ENCODE assay signal across 21 mouse cellular contexts in genomic region chr12:107965103-107965502, GRCm38 (mm10). TPM values are rescaled to one million over a fixed set of nuclear protein-coding genes. Genes with fewer than 3 reads are reported as not detected.
DNase-seq lines count a peak whose midpoint lies in the region; ATAC-seq and TF ChIP-seq lines count a peak whose summit lies in the region.
"Had no signal": no experiment of that assay in that cellular context is flagged by ENCODE, and none has a peak within 500 bp of the region (broad histone marks: within the 10 kb centered on the region; RNA-seq: fewer than 3 reads in every experiment).

No protein-coding gene starts in this region.

- no peak for DNase-seq in hindbrain, embryonic 11.5 days (ENCODE audit: low spot score)
- DNase-seq in testis, postnatal 10 days (ENCODE audit: low spot score), result no peak
- no peak for DNase-seq in embryonic facial prominence, embryonic 14.5 days (ENCODE audit: low spot score)
- no peak for DNase-seq in left cerebral cortex, adult 9 months (ENCODE audit: low spot score in 2 of 2)
- DNase-seq: cerebellum, postnatal 10 days; heart, postnatal 14 days; kidney, adult 11 months; kidney, postnatal 10 days; layer of hippocampus, adult 9-11 months; right cerebral cortex, postnatal 14 days; spleen, adult 18-20 months had no signal

- no peak for TF ChIP-seq CTCF in testis, adult 2 months (IDR thresholded peaks at IDR 0.05; ENCODE audit: control insufficient read depth, insufficient read depth, insufficient replicate concordance, low read depth, low read length)

- ATAC-seq in hindbrain, embryonic 13.5 days (ENCODE audit: low FRiP score), result no peak
- ATAC-seq in hindbrain, embryonic 11.5 days (ENCODE audit: low FRiP score), result no peak
- ATAC-seq in embryonic facial prominence, embryonic 14.5 days (ENCODE audit: low read depth), result no peak
- ATAC-seq in limb, embryonic 15.5 days (ENCODE audit: insufficient number of reproducible peaks, low FRiP score, low TSS enrichment, low read depth), result no peak

- peak overlapping the region; percentile 1; the same call in 1 of the 2 replicates for H3K27ac ChIP-seq in hindbrain, embryonic 13.5 days
- no peak overlapping the region for H3K27ac ChIP-seq in hindbrain, embryonic 11.5 days (ENCODE audit: low read depth, low read length)
- H3K27ac ChIP-seq in testis, adult 2 months (ENCODE audit: control insufficient read depth, insufficient read depth, low read depth, low read length), result no peak overlapping the region
- peak overlapping the region; percentile 49 for H3K27ac ChIP-seq in embryonic facial prominence, embryonic 14.5 days (replicated peaks; ENCODE audit: low read depth, low read length)
- peak overlapping the region; percentile 67; the same call in 1 of the 2 replicates for H3K27ac ChIP-seq in limb, embryonic 15.5 days
- H3K27ac ChIP-seq: liver, embryonic 15.5 days; midbrain, embryonic 12.5 days; stomach, embryonic 15.5 days had no signal

- no peak overlapping the region for H3K9ac ChIP-seq in hindbrain, embryonic 13.5 days
- H3K9ac ChIP-seq in hindbrain, embryonic 11.5 days (ENCODE audit: low read depth, low read length), result no peak overlapping the region
- H3K9ac ChIP-seq in embryonic facial prominence, embryonic 14.5 days (ENCODE audit: low read depth, low read length), result no peak overlapping the region
- H3K9ac ChIP-seq in limb, embryonic 15.5 days, result no peak overlapping the region
- H3K9ac ChIP-seq: heart, embryonic 12.5 days; liver, embryonic 15.5 days; midbrain, embryonic 12.5 days; stomach, embryonic 15.5 days had no signal

- H3K36me3 ChIP-seq in hindbrain, embryonic 13.5 days, result no peaks in the 10 kb centered on the region
- H3K36me3 ChIP-seq in hindbrain, embryonic 11.5 days (ENCODE audit: control insufficient read depth, insufficient read depth, low read length), result no peaks in the 10 kb centered on the region
- no peaks in the 10 kb centered on the region for H3K36me3 ChIP-seq in testis, adult 2 months (ENCODE audit: control insufficient read depth, insufficient read depth, low read length)
- H3K36me3 ChIP-seq in embryonic facial prominence, embryonic 14.5 days (ENCODE audit: control insufficient read depth, insufficient read depth, low read length), result no peaks in the 10 kb centered on the region
- no peaks in the 10 kb centered on the region for H3K36me3 ChIP-seq in limb, embryonic 15.5 days
- H3K36me3 ChIP-seq: heart, embryonic 12.5 days; liver, embryonic 15.5 days; midbrain, embryonic 12.5 days; stomach, embryonic 15.5 days had no signal

- H3K4me2 ChIP-seq in hindbrain, embryonic 13.5 days, result no peak overlapping the region
- H3K4me2 ChIP-seq in hindbrain, embryonic 11.5 days (replicated peaks; ENCODE audit: low read depth, low read length), result no peak overlapping the region
- H3K4me2 ChIP-seq in embryonic facial prominence, embryonic 14.5 days (ENCODE audit: low read depth, low read length), result no peak overlapping the region
- H3K4me2 ChIP-seq in limb, embryonic 15.5 days, result no peak overlapping the region
- H3K4me2 ChIP-seq: heart, embryonic 12.5 days; liver, embryonic 15.5 days; midbrain, embryonic 12.5 days; stomach, embryonic 15.5 days had no signal

- H3K4me3 ChIP-seq in hindbrain, embryonic 13.5 days, result no peak overlapping the region
- no peak overlapping the region for H3K4me3 ChIP-seq in hindbrain, embryonic 11.5 days (ENCODE audit: low read depth, low read length)
- peak overlapping the region; percentile 38 for H3K4me3 ChIP-seq in testis, adult 2 months (ENCODE audit: control insufficient read depth, low read depth, low read length)
- no peak overlapping the region for H3K4me3 ChIP-seq in embryonic facial prominence, embryonic 14.5 days (ENCODE audit: low read depth, low read length)
- H3K4me3 ChIP-seq in limb, embryonic 15.5 days, result no peak overlapping the region
- H3K4me3 ChIP-seq: erythroblast, embryonic 14.5 days; heart, embryonic 12.5 days; left cerebral cortex, adult 2 months; liver, embryonic 15.5 days; midbrain, embryonic 12.5 days; stomach, embryonic 15.5 days had no signal

- no peaks in the 10 kb centered on the region for H3K9me3 ChIP-seq in hindbrain, embryonic 13.5 days
- H3K9me3 ChIP-seq in hindbrain, embryonic 11.5 days (ENCODE audit: control insufficient read depth, low read length), result no peaks in the 10 kb centered on the region
- H3K9me3 ChIP-seq in embryonic facial prominence, embryonic 14.5 days (ENCODE audit: control insufficient read depth, low read length), result no peaks in the 10 kb centered on the region
- no peaks in the 10 kb centered on the region for H3K9me3 ChIP-seq in limb, embryonic 15.5 days
- H3K9me3 ChIP-seq: liver, embryonic 15.5 days; midbrain, embryonic 12.5 days; stomach, embryonic 15.5 days had no signal

- no peaks in the 10 kb centered on the region for H3K27me3 ChIP-seq in hindbrain, embryonic 13.5 days
- no peaks in the 10 kb centered on the region for H3K27me3 ChIP-seq in hindbrain, embryonic 11.5 days (ENCODE audit: control insufficient read depth, insufficient read depth, low read length)
- H3K27me3 ChIP-seq in testis, adult 2 months (ENCODE audit: control insufficient read depth, insufficient read depth, low read length), result no peaks in the 10 kb centered on the region
- H3K27me3 ChIP-seq in embryonic facial prominence, embryonic 14.5 days (replicated peaks; ENCODE audit: control insufficient read depth, insufficient read depth, low read length), result no peaks in the 10 kb centered on the region
- no peaks in the 10 kb centered on the region for H3K27me3 ChIP-seq in limb, embryonic 15.5 days
- H3K27me3 ChIP-seq: heart, embryonic 12.5 days; liver, embryonic 15.5 days; midbrain, embryonic 12.5 days; stomach, embryonic 15.5 days had no signal

- H3K4me1 ChIP-seq in hindbrain, embryonic 13.5 days (replicated peaks), result peaks cover 94% of the 10 kb centered on the region
- peaks cover 16% of the 10 kb centered on the region for H3K4me1 ChIP-seq in hindbrain, embryonic 11.5 days (replicated peaks; ENCODE audit: control insufficient read depth, insufficient read depth, low read length)
- H3K4me1 ChIP-seq in testis, adult 2 months (ENCODE audit: control insufficient read depth, insufficient read depth, low read length), result peaks cover 17% of the 10 kb centered on the region
- H3K4me1 ChIP-seq in embryonic facial prominence, embryonic 14.5 days (ENCODE audit: control insufficient read depth, insufficient read depth, low read length), result peaks cover 73% of the 10 kb centered on the region
- H3K4me1 ChIP-seq in limb, embryonic 15.5 days, result peaks cover 83% of the 10 kb centered on the region
- H3K4me1 ChIP-seq: liver, embryonic 15.5 days had no signal

- 75% methylated on average over 12 of the region's 12 CpGs for WGBS in hindbrain, embryonic 13.5 days
- WGBS in hindbrain, embryonic 11.5 days, result 68% methylated on average over 12 of the region's 12 CpGs
- 32% methylated on average over 12 of the region's 12 CpGs for WGBS in embryonic facial prominence, embryonic 14.5 days
- 47% methylated on average over 12 of the region's 12 CpGs for WGBS in limb, embryonic 15.5 days

- no peak for TF ChIP-seq POLR2A in testis, adult 2 months (IDR thresholded peaks at IDR 0.05; ENCODE audit: control insufficient read depth, low read depth, low read length)

RNA-seq across cellular contexts. Expression of gene Bcl11b, which starts 38.3 kb away (rescaled TPM):
- polyA plus RNA-seq in hindbrain, embryonic 13.5 days (2015; fragmentation: Nextera tagmentation; extraction: Ambion mirVana), result 27.0 and 31.0 TPM in 2 replicates
- 6.8 and 8.4 TPM in 2 replicates for polyA plus RNA-seq in hindbrain, embryonic 11.5 days (2014; fragmentation: Nextera tagmentation; extraction: Ambion mirVana)
- polyA plus RNA-seq in testis, adult 2 months (2012; rRNA removed), result 0.11 and 0.17 TPM in 2 replicates
- 16.5 and 20.7 TPM in 2 replicates for polyA plus RNA-seq in embryonic facial prominence, embryonic 14.5 days (2014; fragmentation: Nextera tagmentation; extraction: Ambion mirVana)
- polyA plus RNA-seq in limb, embryonic 15.5 days (2015; fragmentation: Nextera tagmentation; extraction: Ambion mirVana), result 14.3 and 19.9 TPM in 2 replicates
- polyA plus RNA-seq: C2C12; erythroblast, embryonic 14.5 days had no signal

Comparison
In these comparisons a context has a peak if more than half of its experiments do, and no peak if none do; other contexts are left out.
1. H3K27ac ChIP-seq: peak in hindbrain, embryonic 13.5 days (single experiment), embryonic facial prominence, embryonic 14.5 days (single experiment) and limb, embryonic 15.5 days (single experiment); none in hindbrain, embryonic 11.5 days (single experiment) and testis, adult 2 months (single experiment).